Mouse (Mus musculus) c-Kit-positive CD71-positive TER-119-negative erythroid progenitor cells, embryonic 14.5 days (primary cell): ENCODE results near the gene Ssna1.

Experiments used
- DNase-seq: peaks from one replicate; pipeline ENCODE4 v3.0.0-alpha.2; 2013; ENCODE audit warnings: low read depth

The Ssna1 gene

DNA sequence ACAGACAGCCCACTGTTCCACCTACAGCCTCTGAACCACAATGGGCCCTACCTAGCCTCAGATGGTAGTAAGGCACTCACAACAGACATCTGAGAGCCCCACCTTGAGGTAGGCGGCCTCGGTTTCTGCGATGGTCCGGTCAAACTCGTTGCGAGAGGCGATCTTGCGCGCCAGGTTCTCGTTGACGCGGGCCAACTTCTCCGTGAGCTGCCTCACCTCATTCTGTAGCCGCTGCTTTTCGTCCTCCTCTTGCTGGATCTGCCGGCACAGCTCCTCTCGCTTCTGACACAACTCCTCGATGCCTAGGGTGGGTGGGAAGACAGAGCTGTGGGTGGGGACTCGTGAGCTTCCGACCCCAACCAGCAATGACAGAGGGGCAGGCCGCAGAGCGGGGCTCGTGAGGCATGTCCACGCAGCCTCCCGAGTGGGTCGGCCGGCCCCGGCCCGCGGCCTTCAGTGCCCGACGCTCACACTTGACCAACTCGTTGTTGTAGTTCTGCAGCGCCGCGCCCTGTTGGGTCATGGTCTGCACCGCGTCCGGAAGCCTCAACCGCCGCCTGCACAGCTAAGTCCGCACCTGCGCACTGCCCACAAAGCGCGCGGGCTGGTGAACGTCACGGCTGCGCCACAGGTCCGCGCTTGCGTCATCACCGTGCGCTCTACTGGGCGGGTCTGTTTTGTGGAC is at the start of gene Ssna1, which contains the start of gene Anapc2:
TSS of gene Ssna1 (minus strand) at position 612 of the 685 bp plus-strand sequence.
TSS of gene Anapc2 (plus strand) at position 652 of the 685 bp plus-strand sequence.
- peak; percentile 96 for DNase-seq

DNA sequence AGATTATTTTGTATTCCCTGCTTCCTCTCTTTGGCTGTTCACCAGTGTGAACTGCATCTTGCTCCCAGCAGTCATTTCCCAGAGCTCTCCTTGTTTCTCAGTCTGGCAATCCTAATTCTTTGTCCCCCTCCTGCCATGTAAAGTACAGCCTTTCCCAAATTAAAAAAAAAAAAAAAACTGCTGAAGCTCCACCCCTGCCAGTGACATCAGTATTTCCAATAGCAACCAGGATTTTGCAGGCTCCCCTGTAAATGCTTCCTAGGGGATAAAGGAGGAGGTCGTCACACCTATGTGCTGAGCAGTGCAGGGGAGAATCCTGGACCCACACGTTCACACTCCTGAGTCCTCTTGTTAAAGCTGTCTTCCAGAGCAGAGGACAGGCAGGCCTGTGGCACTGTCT is 47.8 kb upstream of the Ssna1 start:
- DNase-seq = no peak

DNA sequence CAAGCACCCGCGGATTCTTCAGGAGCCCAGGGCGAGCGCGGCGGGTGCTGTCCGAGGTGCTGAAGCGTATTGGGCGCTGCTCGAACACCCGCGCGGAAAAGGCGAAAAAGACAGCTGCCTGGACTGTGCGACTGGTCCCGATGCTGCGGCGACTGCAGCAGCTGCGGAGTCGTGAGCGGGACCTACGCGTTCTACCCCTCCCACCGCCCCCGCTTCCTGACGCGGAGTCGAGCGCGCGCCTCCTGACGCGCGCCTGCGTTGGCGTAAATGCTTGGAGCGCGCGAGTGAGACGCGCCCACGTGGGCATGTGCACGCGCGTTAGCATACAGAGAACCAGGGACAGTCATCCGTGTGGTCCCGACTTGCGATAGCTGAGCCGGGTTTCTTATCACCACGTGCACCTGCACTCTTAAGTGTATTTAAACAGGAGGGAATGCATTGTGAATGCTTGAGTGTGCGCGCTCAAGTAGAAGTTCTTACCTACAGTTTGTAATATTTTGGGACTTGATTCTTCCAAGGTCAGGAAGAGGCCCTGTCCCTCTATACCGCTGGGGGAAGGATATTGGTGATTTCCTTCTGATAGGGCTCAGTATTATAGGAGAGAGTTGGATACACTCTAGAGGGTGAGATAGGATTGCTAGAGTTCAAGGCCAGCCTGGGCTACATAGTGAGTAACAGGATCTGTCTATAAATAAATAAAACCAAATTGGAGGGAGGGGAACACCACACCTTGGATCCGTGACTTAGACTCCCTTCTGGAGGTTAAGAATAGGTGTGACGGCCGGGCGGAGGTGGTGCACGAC is 46.9 kb upstream of the Ssna1 start, which contains the start of gene Grin1:
TSS of gene Grin1 (minus strand) at position 217 of the 803 bp plus-strand sequence.
- DNase-seq = peak; percentile 55

DNA sequence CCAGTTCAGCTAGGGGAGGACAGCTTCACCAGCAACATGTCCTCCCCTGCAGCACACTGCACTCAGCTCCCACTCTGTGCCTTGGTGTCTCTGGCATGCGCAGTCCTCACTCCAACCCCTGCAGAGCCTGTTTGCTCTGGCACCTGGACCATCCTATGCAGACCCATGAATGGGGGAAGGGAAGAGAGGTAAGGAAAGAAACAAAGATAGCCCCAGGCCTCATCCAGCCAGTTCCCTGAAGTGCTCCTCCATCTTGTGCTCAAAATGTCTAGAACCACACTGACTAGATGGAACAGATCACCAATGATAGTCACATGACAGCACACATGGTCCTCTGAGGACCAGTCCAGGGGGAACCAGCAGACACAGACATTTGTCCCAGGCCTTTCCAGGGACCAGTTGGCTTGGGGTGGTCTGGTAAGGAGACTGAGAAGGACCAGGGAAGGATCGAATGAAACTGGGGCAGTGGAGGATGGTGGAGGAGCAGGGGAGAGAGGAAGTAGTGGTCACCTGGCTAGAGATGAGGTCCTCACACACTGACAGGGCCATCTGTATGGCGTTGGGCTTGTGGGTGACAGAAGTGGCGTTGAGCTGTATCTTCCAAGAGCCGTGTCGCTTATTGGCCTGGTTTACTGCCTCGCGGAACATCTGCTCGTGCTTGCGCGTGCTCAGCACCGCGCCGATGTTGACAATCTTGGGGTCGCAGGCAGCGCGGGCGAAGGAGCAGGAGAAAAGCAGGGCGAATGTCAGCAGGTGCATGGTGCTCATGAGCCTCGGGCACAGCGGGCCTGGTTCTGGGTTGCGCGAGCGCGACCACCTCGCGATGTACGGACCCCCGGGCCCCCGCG is 46.1 kb upstream of the Ssna1 start:
- no peak for DNase-seq

DNA sequence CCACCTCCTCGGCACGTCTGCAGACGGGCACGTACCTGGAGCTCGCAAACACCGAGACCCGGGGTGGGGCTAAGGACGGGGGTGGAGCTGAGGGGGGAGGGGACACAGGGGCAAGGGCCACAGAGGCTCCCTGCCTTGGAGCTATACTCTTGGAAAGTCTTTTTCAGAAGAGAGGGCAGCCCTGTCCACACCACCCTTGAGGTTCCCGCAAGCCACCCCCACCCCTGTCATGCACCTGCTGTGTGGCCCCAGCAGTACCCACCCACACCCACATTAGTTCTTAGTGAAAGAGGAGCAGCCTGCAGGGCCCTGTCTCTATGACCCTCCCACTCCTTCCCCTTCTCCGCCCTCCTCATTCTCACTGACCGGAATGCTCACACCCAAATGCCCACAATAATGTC is 39.3 kb upstream of the Ssna1 start:
- no peak for DNase-seq

DNA sequence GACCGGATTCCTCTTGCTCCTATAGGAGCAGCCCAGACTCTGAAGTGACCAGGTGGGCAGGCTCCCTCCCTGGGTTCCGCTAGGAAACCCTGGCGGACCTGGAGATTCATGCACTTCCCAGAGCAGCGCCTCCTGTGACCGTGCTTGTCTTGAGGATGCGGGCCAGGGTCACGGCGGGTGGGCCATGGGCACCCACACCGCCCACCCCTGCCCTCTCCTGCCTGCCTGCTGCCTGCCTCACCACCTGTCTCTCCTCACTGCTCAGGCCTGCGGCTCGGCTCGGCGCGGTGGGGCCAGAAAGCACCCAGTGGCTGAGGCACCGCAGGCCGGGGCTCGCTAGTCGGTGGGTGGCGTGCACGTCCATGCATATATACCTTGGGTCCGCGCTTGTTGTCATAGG is 38.7 kb upstream of the Ssna1 start:
- no peak for DNase-seq

DNA sequence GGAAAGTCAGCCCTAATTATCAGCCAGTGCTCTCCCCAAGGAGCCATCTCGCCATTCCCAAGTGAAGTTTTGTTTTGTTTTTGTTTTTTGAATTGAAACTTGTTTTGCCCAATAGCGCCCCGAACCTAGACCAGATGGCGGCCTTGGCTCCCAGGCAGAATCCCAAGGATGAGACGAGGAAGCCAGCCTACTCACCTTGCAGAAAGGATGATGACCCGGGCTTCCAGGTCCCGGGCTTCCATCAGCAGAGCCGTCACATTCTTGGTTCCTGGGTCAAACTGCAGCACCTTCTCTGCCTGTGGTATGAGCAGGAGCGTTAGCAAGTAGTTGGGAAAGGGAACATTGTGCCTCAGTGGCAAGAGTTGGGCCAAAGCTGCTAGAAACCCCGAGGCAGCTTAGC is 37.9 kb upstream of the Ssna1 start:
- no peak for DNase-seq

DNA sequence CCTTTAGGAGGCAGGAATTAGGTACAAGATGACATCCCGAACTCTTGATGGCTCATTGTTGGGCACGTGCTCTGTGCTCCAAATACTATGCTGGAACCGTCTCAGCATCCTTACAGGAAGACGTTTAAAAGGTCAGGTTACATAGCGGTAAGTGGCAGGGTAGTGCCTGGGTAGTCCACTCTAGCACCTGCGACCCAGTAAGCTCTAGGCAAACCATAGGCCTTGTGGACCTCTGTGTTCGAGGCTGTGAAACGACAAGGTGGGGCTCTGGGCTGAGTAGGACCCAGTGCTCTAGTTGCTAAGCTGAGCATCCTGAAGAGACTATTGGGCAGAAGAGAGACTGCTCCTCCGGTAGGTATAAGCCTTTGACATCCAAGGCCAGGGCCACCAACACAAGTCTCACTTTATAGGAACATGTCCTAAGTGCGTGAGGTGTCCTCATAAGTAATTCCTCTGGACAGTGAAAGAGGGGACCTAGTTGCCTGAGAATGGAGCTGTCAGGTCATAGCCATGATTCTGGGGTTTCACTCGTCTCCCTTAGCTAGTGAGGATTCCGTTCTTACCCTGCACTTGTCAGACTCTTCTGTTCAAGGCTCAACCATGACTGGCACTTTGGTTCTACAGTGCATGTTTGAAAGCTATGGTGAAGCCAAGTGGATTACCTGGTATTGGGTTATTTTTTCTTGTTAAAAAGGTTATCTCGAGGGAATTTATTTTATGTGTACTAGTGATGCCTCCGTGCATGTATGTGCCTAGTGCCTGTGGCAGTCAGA is 33.5 kb upstream of the Ssna1 start:
- no peak for DNase-seq

DNA sequence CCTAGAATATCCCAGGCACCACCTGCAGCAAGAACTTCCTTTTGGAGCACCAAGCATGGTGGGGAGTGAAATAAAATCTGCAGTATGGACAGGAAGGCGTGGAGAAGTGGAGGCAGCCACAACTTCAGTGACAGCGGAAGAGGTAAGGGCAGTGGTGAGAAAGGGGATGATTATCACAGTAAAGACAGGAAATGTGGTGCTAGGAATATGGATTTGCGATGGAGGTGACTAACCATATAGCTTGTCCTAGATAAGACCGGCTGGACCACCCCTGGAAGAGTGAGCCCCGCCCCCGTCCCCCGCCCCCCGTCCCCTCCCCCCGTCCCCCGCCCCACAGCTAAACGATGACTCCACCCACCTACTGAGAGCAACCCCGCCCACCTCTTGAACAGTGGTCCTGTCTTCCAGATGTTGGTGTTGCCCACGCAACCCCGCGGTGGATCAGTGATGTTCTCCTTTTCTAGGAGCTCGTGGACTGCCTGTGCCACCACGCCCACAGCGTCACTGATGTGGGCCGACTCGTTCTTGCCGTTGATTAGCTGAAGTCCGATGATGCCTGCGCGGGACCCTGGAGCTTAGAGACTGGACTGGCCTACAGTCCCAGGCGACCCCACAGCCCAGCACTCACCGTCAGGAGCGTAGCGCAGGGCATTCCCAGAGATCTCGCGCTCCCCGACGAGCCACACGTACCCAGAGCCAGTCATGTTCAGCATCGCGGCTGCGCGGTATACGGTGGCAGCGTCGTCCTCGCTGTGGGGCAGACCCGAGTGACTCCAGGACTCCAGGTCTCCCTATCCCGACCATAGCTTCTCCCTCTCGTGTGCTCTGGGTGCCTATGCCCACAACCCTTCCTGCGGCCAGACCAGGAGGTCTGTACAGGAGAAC is 32.7 kb upstream of the Ssna1 start:
- DNase-seq = no peak

DNA sequence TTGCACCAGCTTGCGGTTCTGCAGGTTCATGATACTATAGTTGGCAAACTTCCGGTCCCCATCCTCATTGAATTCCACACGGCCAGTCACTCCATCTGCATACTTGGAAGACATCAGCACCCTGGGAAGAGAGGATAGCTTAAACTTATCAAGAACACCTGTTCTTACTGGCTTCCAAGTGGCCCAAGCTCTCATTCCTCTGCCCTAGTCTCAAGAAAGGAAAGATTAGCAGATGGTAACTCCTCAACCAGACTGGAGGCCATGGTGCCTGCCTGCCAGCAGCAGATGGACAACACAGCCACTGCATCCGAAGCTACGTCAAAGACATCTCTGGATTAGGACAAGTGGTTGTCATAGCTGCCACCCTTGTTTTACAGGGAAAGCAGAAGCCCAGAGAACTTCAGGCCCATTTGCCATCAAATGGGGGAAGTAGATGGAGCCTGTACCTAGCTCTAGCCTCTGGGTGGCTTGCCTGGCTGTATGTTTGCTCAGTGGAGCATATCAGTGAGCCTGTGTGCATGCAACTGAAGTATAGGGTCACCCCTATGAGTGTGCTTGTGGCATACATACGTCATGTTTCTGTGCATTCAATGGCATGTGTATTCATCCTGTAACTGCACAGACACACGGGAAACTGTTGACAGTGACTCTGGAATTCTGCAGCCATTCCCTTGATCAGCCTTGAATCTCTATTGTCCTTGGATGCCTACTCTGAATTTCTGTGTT is 31.9 kb upstream of the Ssna1 start:
- DNase-seq = no peak

DNA sequence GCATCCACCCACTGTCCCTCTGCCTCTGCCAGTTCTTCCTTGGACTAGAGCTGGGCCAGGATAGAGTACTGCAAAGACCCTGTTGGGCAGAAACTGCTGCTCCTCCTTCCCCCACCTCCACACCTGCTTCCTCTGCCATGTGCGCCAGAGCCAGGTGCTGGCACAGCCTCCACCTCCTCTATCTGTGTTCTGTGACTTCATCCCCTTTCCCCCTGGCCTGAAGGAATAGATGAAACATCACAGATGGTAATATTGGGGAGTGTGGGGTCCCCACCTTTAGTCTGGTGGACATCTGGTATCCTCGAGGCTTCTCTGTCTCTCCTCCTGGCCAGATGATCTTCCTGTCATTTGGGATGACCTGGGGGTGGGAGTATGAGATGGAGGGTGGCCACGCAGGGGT is 31.2 kb upstream of the Ssna1 start:
- no peak for DNase-seq

DNA sequence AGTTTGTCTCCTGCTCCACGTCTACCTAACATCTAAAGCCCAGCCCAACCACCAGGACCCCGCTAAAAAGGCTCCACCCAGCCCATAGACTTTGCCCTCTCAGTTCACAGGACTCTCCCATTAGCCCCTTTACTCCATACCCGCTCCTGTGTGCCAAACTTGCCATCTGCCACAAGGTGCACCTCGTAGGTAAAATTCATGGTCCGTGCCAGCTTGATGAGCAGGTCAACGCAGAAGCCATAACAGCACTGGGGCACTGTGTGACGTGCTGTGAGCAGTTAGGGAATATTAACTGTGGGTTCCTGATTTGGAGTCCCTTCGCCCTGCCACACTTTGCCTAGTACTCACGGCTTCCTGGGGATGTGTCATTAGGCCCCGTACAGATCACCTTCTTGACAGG is 25.8 kb upstream of the Ssna1 start:
- DNase-seq = no peak

DNA sequence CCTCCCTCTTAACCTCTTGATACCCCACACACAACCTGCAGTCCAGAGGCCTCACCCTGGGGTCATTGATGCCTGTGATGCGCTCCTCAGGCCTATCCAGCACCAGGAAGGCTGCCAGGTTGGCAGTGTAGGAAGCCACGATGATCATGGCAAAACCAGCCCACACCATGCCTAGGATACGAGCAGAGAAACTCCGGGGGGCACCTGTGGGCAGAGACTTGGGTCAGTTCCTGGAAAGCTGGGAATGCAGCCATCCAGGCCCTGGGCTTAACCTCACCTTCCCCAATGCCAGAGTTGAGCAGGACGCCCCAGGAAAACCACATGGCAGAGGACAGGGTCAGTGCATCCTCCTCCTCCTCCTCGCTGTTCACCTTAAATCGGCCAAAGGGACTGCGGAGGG is 24.9 kb upstream of the Ssna1 start:
- no peak for DNase-seq

DNA sequence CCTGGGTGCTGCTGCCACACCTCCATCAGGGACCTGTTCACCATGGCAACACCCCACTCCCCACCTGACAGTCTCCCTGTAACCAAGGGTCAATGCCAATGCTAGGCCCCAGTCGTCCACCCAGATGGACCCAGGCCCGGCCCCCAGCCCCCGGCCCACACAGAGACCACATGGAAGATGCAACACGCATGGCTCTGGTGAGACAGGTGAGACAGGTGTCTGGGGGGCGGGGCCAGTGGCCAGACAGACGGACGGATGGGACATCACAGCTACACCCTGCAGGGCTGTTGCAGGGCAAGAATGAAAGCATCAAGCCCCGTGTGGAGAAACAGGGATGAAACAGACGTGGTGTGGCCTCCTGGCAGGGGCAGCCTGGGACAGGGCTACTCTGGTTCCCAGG is 21.5 kb upstream of the Ssna1 start:
- DNase-seq = no peak

DNA sequence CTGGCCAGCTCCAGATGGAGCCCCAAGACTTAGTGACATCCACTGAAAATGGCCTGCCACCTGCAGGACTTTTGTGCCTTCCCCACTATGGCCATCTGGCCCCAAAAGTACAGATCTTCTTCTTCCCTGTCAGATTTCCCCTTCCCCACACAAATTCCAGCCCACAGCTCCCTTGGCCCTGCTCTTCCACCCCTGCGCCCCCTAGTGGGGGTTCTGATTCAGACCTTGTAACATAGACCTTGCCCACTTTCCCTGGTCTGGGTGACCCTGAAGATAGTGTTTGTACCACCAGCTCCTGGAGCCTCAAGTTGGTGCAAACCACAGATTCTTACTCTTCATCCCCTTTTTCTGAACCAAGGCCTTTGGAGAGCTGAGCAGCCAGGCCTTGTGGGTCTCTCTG is 20.6 kb upstream of the Ssna1 start:
- peak; percentile 51 for DNase-seq

DNA sequence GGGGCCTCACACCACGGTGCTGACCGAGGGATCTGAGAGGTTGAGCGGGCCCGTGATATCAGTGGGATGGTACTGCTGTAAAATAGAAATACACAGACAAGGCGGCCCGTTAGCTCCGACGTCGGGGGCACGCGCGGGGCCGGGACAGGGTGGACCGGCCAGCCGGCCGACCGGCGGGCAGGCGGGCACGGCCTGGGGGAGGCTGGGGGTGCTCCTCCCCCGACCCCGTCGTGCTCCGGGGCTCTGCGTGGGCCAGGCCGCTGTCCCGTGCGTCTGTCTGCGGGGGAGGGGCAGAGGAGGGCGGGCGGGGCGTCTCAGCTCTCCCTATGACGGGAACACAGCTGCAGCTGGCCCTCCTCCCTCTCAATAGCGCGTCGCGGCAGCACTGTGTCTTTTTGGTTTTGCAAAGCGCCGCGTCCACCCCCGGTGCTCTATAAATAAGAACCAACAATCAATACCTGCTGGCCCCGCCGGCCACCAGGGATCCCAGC is 19.9 kb upstream of the Ssna1 start:
- DNase-seq = no peak

DNA sequence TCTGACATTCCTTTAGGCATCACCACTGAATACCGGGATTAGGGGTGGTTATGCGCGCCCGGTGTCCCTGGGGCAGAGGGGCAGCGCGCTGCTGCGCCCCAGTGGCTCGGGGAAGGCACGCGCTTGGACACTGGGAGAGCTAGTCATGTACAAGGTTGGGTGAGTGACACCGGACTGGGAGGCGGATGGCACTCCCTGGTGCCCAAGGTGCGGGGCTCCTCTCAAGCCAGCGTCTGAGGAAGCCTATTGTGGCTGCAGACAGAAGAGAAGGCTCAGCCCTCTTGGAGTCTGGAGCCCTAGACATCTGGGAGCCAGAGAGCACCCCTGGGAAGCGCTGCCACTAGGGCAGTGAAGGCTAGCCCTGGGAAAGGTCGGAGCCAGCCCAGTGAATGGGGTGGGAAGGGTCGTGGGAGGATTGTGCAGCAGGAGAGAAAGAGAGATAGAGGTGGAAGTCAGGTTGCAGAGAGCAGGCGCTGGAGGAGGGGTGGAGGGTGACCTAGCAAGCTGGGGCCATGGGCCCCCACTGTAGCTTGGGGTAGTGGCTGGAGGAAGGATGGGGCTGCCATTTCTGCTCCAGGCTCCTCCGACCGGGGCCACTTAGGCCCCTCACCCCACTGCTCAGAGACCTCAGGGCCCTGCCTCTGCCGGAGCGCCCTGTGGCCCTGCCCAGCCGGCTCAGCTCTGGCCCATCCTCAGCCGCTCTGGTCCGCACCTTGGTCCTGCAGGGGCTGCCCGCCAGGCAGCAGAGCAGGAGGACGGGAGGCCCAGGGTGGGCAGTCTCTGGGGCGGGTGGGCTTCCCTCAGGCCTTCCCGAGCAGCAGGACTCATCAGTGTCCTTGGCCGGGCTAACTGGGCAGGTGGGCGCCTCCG is 19.2 kb upstream of the Ssna1 start:
- DNase-seq = no peak

DNA sequence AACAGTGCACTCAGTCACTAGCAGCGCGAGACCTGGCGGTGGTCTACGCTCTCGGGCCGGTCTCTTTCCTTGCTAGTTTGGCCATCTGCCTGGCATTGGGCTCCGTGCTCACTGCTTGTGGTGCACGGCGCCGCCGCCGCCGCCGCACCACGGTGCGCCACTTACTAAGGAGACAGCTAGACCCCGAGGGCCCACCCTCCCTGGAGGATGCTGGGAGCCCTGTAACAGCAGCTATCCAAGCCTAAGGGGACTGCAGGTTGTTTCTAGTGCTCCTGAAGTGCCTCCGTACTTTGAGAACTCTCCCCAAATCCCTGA is 18.5 kb upstream of the Ssna1 start:
- DNase-seq = no peak
